Mouse (Mus musculus) heart, postnatal 25 days (tissue): Measurements from ENCODE around the gene Pde9a. TPM values are rescaled to one million over a fixed set of nuclear protein-coding genes. Genes with fewer than 3 reads are reported as not detected.

Experiments
- total RNA-seq, 2 experiments: library from RNA; stranded (reverse); gene quantifications; 2 replicates each; pipeline ENCODE4 v1.2.3; 2021

Gene Pde9a
- total RNA-seq, 2 experiments from 2014 or later: 5.1 to 6.7 TPM

Other genes starting within 250 kb of the Pde9a start
- not detected for gene Tff2, start 241.9 kb upstream of the Pde9a start, total RNA-seq
- not detected for gene Tff1, start 220.9 kb upstream of the Pde9a start, total RNA-seq
- gene Tmprss3, start 187.2 kb upstream of the Pde9a start, total RNA-seq: not detected
- not detected for gene Ubash3a, start 178.3 kb upstream of the Pde9a start, total RNA-seq
- 1 to 10 TPM; 1.7 to 2.1 TPM for gene Rsph1, start 108.8 kb upstream of the Pde9a start, total RNA-seq
- 10 to 100 TPM; 10.4 to 13.3 TPM for gene Slc37a1, start 99.4 kb upstream of the Pde9a start, total RNA-seq
- gene Wdr4, start 133.8 kb downstream of the Pde9a start, total RNA-seq: 1 to 10 TPM; 5.7 to 7.4 TPM
- gene Ndufv3, start 133.9 kb downstream of the Pde9a start, total RNA-seq: 1,000 to 10,000 TPM; 1,413 to 1,444 TPM
- 10 to 100 TPM in 1 of 2 experiments, 1 to 10 TPM in 1; 9.9 to 14.6 TPM for gene Pknox1, start 178.5 kb downstream of the Pde9a start, total RNA-seq